Mouse (Mus musculus): ENCODE measurements around the gene Abcd4.

- TF ChIP-seq POLR2A (IDR thresholded peaks at IDR 0.05; ENCODE audit: borderline replicate concordance, insufficient read depth, low read length), result no peak
- TF ChIP-seq CTCF (IDR thresholded peaks at IDR 0.05; ENCODE audit: borderline replicate concordance, insufficient read depth, low read depth, low read length), result no peak
Observed at GRCm38 (mm10) chr12:84569976-84570693, 47.1 kb downstream of the Abcd4 start.

Data from cerebellum, adult 2 months (tissue).